Mouse (Mus musculus) liver, embryonic 11.5 days (tissue): ENCODE data around the gene Sppl2a. TPM values are rescaled to one million over a fixed set of nuclear protein-coding genes. Genes with fewer than 3 reads are reported as not detected.

Experiments used
- ATAC-seq: fragments of 200-750 bp; cut with Nextera tagmentation; replicated peaks from 2 replicates; pipeline ENCODE4 v1.8.0; 2017; ENCODE audit warnings: moderate number of reproducible peaks, mild to moderate bottlenecking, moderate TSS enrichment, moderate library complexity; ENCODE audit not compliant: low FRiP score
- DNase-seq: peaks from one replicate; pipeline ENCODE4 v3.0.0-alpha.2; 2017; ENCODE audit warnings: low spot score
- H3K27ac ChIP-seq: fragments of 300-500 bp; sonication (generic); 2 replicates; pipeline ENCODE4 v1.5.1; 2014; ENCODE audit warnings: mild to moderate bottlenecking, low read depth, low read length, control low read depth
- H3K27me3 ChIP-seq: fragments of 300-500 bp; sonication (generic); replicated peaks from 2 replicates; pipeline ENCODE4 v1.6.1; 2014; ENCODE audit warnings: low read length, mixed read lengths; ENCODE audit not compliant: control insufficient read depth, insufficient read depth
- H3K36me3 ChIP-seq: fragments of 300-500 bp; sonication (generic); 2 replicates; pipeline ENCODE4 v1.6.1; 2014; ENCODE audit warnings: mild to moderate bottlenecking, low read length, moderate library complexity, mixed read lengths; ENCODE audit not compliant: control insufficient read depth, insufficient read depth
- H3K4me1 ChIP-seq: fragments of 300-500 bp; sonication (generic); replicated peaks from 2 replicates; pipeline ENCODE4 v1.6.1; 2014; ENCODE audit warnings: low read length, mixed read lengths; ENCODE audit not compliant: control insufficient read depth, insufficient read depth
- H3K4me2 ChIP-seq: fragments of 300-500 bp; sonication (generic); 2 replicates; pipeline ENCODE4 v1.6.1; 2014; ENCODE audit warnings: mild to moderate bottlenecking, control low read depth, moderate library complexity
- H3K4me3 ChIP-seq: fragments of 300-500 bp; sonication (generic); 2 replicates; pipeline ENCODE4 v1.5.1; 2014; ENCODE audit warnings: low read depth, low read length, control low read depth
- H3K9ac ChIP-seq: fragments of 300-500 bp; sonication (generic); 2 replicates; pipeline ENCODE4 v1.6.1; 2014; ENCODE audit warnings: low read depth, low read length, control low read depth
- H3K9me3 ChIP-seq: fragments of 300-500 bp; sonication (generic); 2 replicates; pipeline ENCODE4 v1.6.1; 2016; ENCODE audit warnings: low read length, inconsistent platforms, mixed read lengths; ENCODE audit not compliant: control insufficient read depth
- WGBS: fragments of 180-500 bp; shearing (Covaris S2); extraction: QIAGEN DNeasy Blood & Tissue Kit; methylation state at CpG from one replicate; pipeline ENCODE4 v1.1.7; 2014; 5-methylcytosine and 5-hydroxymethylcytosine counted together
- microRNA-seq: library from miRNA; unstranded; fragments of <30 nt; microRNA quantifications from one replicate; pipeline ENCODE4, GENCODE M21; 2017; ENCODE audit warnings: borderline number of aligned reads
- polyA plus RNA-seq: library from polyadenylated mRNA; unstranded; fragments of >200 nt; fragmentation: Nextera tagmentation; extraction: Ambion mirVana; gene quantifications from 2 replicates; pipeline ENCODE4 v1.2.1, GENCODE M21; 2014

The Sppl2a gene
- polyA plus RNA-seq, 1 experiment from 2014 or later = 33.1 TPM

GRCm38 (mm10) chr2:126865501-126866199 is 67.4 kb downstream of the Sppl2a start:
- no peak for DNase-seq
- no peak overlapping the region for H3K4me2 ChIP-seq

GRCm38 (mm10) chr2:126865026-126865425 is 68.0 kb downstream of the Sppl2a start:
- DNase-seq (no peak), ATAC-seq (no peak)
- Histone ChIP-seq H3K9me3 (no peaks in the 10 kb centered on the region), H3K36me3 (no peaks in the 10 kb centered on the region), H3K4me1 (peaks cover 3% of the 10 kb centered on the region), H3K4me2 (no peak overlapping the region), H3K27ac (no peak overlapping the region), H3K4me3 (no peak overlapping the region), H3K27me3 (no peaks in the 10 kb centered on the region), H3K9ac (no peak overlapping the region)
- 90% methylated on average over 3 of the region's 3 CpGs for WGBS

More at GRCm38 (mm10) chr2:126865501-126866199, 67.4 kb downstream of the Sppl2a start:
- H3K9ac ChIP-seq = no peak overlapping the region
- H3K9me3 ChIP-seq = no peaks in the 10 kb centered on the region
- no peak overlapping the region for H3K4me3 ChIP-seq
- 88% methylated on average over 10 of the region's 10 CpGs for WGBS
- H3K36me3 ChIP-seq = no peaks in the 10 kb centered on the region
- ATAC-seq = no peak
- peaks cover 3% of the 10 kb centered on the region for H3K4me1 ChIP-seq
- H3K27ac ChIP-seq = no peak overlapping the region
- no peaks in the 10 kb centered on the region for H3K27me3 ChIP-seq

GRCm38 (mm10) chr2:126844751-126845150 is 88.3 kb downstream of the Sppl2a start:
- Histone ChIP-seq H3K27ac (no peak overlapping the region), H3K4me3 (no peak overlapping the region), H3K4me1 (no peaks in the 10 kb centered on the region), H3K9me3 (no peaks in the 10 kb centered on the region), H3K36me3 (peaks cover 15% of the 10 kb centered on the region; the same call in 1 of the 2 replicates), H3K27me3 (no peaks in the 10 kb centered on the region), H3K4me2 (no peak overlapping the region), H3K9ac (no peak overlapping the region)
- WGBS = 82% methylated on average over 4 of the region's 4 CpGs
- DNase-seq (no peak), ATAC-seq (no peak)

Small RNAs within 50 kb of the gene (microRNA-seq; reads per million reads assigned to microRNA genes)
- gene Mir3473g = 1.4 reads per million

Other genes starting within 250 kb of the Sppl2a start
- gene Usp8, start 225.9 kb downstream of the Sppl2a start, polyA plus RNA-seq = 38.3 and 42.4 TPM in 2 replicates
- gene Usp50, start 149.8 kb downstream of the Sppl2a start, polyA plus RNA-seq = 3.0 and 3.8 TPM in 2 replicates
- gene Trpm7, start 57.0 kb downstream of the Sppl2a start, polyA plus RNA-seq = 39.1 and 39.4 TPM in 2 replicates
- 13.3 and 13.9 TPM in 2 replicates for gene Ap4e1, start 75.5 kb upstream of the Sppl2a start, polyA plus RNA-seq
- gene Blvra, start 137.4 kb upstream of the Sppl2a start, polyA plus RNA-seq = 69.6 and 78.2 TPM in 2 replicates
- gene Ncaph, start 200.7 kb upstream of the Sppl2a start, polyA plus RNA-seq = 89.9 and 105 TPM in 2 replicates
- gene Itpripl1, start 210.2 kb upstream of the Sppl2a start, polyA plus RNA-seq = 32.1 and 33.4 TPM in 2 replicates